Comparison of ENCODE assay signal across 26 mouse cellular contexts in genomic region chr7:65482216-65482615, GRCm38 (mm10). TPM values are rescaled to one million over a fixed set of nuclear protein-coding genes. Genes with fewer than 3 reads are reported as not detected.
DNase-seq lines count a peak whose midpoint lies in the region; ATAC-seq and TF ChIP-seq lines count a peak whose summit lies in the region.
"Had no signal": no experiment of that assay in that cellular context is flagged by ENCODE, and none has a peak within 500 bp of the region (broad histone marks: within the 10 kb centered on the region; RNA-seq: fewer than 3 reads in every experiment).

No protein-coding gene starts in this region.

- no peak overlapping the region for H3K4me3 ChIP-seq in intestine, embryonic 16.5 days (ENCODE audit: low read length)
- no peak overlapping the region for H3K4me3 ChIP-seq in intestine, embryonic 15.5 days (replicated peaks)
- H3K4me3 ChIP-seq in lung, postnatal 0 days (ENCODE audit: low read depth, low read length), result no peak overlapping the region
- no peak overlapping the region for H3K4me3 ChIP-seq in layer of hippocampus, adult 2 months
- H3K4me3 ChIP-seq: embryonic facial prominence, embryonic 12.5 days; embryonic facial prominence, embryonic 15.5 days; heart, adult 2 months; heart, embryonic 10.5 days; heart, embryonic 13.5 days had no signal

- 41% methylated on average over 2 of the region's 2 CpGs for WGBS in intestine, embryonic 16.5 days
- 46% methylated on average over 2 of the region's 2 CpGs for WGBS in intestine, embryonic 15.5 days
- 41% methylated on average over 2 of the region's 2 CpGs for WGBS in lung, postnatal 0 days

- H3K9ac ChIP-seq in intestine, embryonic 16.5 days (ENCODE audit: low read depth, low read length), result no peak overlapping the region
- H3K9ac ChIP-seq in intestine, embryonic 15.5 days, result no peak overlapping the region
- no peak overlapping the region for H3K9ac ChIP-seq in lung, postnatal 0 days (replicated peaks; ENCODE audit: low read depth)
- H3K9ac ChIP-seq: embryonic facial prominence, embryonic 12.5 days; embryonic facial prominence, embryonic 15.5 days; forebrain, postnatal 0 days; heart, embryonic 13.5 days; hindbrain, embryonic 14.5 days had no signal

- H3K36me3 ChIP-seq in intestine, embryonic 16.5 days (ENCODE audit: control insufficient read depth, insufficient read depth, low read length), result no peaks in the 10 kb centered on the region
- no peaks in the 10 kb centered on the region for H3K36me3 ChIP-seq in intestine, embryonic 15.5 days
- H3K36me3 ChIP-seq in lung, postnatal 0 days (ENCODE audit: insufficient read depth, low read length), result no peaks in the 10 kb centered on the region
- H3K36me3 ChIP-seq: embryonic facial prominence, embryonic 12.5 days; embryonic facial prominence, embryonic 15.5 days; heart, embryonic 10.5 days; heart, embryonic 13.5 days had no signal

- peak overlapping the region; percentile 31; the same call in 1 of the 2 replicates for H3K27ac ChIP-seq in intestine, embryonic 16.5 days (ENCODE audit: low read length)
- no peak overlapping the region for H3K27ac ChIP-seq in intestine, embryonic 15.5 days
- H3K27ac ChIP-seq in lung, postnatal 0 days (ENCODE audit: low read length), result no peak overlapping the region
- no peak overlapping the region for H3K27ac ChIP-seq in layer of hippocampus, adult 2 months
- H3K27ac ChIP-seq: embryonic facial prominence, embryonic 12.5 days; embryonic facial prominence, embryonic 15.5 days; heart, adult 2 months; heart, embryonic 10.5 days; heart, embryonic 13.5 days; hindbrain, embryonic 14.5 days had no signal

- H3K4me2 ChIP-seq in intestine, embryonic 16.5 days (ENCODE audit: low read depth, low read length), result no peak overlapping the region
- no peak overlapping the region for H3K4me2 ChIP-seq in intestine, embryonic 15.5 days (replicated peaks)
- no peak overlapping the region for H3K4me2 ChIP-seq in lung, postnatal 0 days (replicated peaks; ENCODE audit: low read depth, low read length)
- H3K4me2 ChIP-seq: embryonic facial prominence, embryonic 12.5 days; embryonic facial prominence, embryonic 15.5 days; heart, embryonic 13.5 days; hindbrain, embryonic 14.5 days had no signal

- peaks cover 32% of the 10 kb centered on the region for H3K4me1 ChIP-seq in intestine, embryonic 16.5 days (ENCODE audit: control insufficient read depth, insufficient read depth, low read length)
- H3K4me1 ChIP-seq in intestine, embryonic 15.5 days (replicated peaks), result peaks cover 18% of the 10 kb centered on the region
- H3K4me1 ChIP-seq in lung, postnatal 0 days (ENCODE audit: insufficient read depth, low read depth, low read length), result no peaks in the 10 kb centered on the region
- H3K4me1 ChIP-seq: embryonic facial prominence, embryonic 12.5 days had no signal

- peak; percentile 37 for DNase-seq in lung, postnatal 0 days (ENCODE audit: low spot score)
- no peak for DNase-seq in lung, postnatal 36 days
- peak; percentile 23 for DNase-seq in lung, postnatal 25 days (ENCODE audit: low spot score)
- no peak for DNase-seq in kidney, adult 18-20 months
- no peak for DNase-seq in layer of hippocampus, adult 2 months (ENCODE audit: low spot score in 2 of 2)
- no peak for DNase-seq in gastrocnemius, adult 18-20 months (ENCODE audit: low spot score)
- DNase-seq: adrenal gland, adult 2 months; adrenal gland, postnatal 14 days; cerebellum, adult 11 months; cerebellum, adult 2 months; cerebellum, adult 9-11 months; cerebellum, postnatal 25 days; forebrain, postnatal 0 days; gastrocnemius, postnatal 10 days; gastrocnemius, postnatal 36 days; heart, adult 2 months; heart, postnatal 14 days; heart, postnatal 4 days had no signal

- no peaks in the 10 kb centered on the region for H3K9me3 ChIP-seq in intestine, embryonic 16.5 days (ENCODE audit: control insufficient read depth, low read length)
- H3K9me3 ChIP-seq in intestine, embryonic 15.5 days, result no peaks in the 10 kb centered on the region
- no peaks in the 10 kb centered on the region for H3K9me3 ChIP-seq in lung, postnatal 0 days (ENCODE audit: low read length)
- H3K9me3 ChIP-seq: embryonic facial prominence, embryonic 12.5 days; embryonic facial prominence, embryonic 15.5 days; heart, embryonic 10.5 days; heart, embryonic 13.5 days had no signal

- peak; percentile 87 for TF ChIP-seq EP300 in lung, postnatal 0 days (IDR thresholded peaks at IDR 0.05)

- H3K27me3 ChIP-seq in intestine, embryonic 16.5 days (replicated peaks; ENCODE audit: control insufficient read depth, insufficient read depth, low read length), result no peaks in the 10 kb centered on the region
- no peaks in the 10 kb centered on the region for H3K27me3 ChIP-seq in intestine, embryonic 15.5 days (replicated peaks)
- H3K27me3 ChIP-seq in lung, postnatal 0 days (replicated peaks; ENCODE audit: insufficient read depth, low read length), result no peaks in the 10 kb centered on the region
- H3K27me3 ChIP-seq: embryonic facial prominence, embryonic 15.5 days; heart, embryonic 13.5 days had no signal

- TF ChIP-seq CTCF in lung, postnatal 0 days (IDR thresholded peaks at IDR 0.05), result no peak
- TF ChIP-seq CTCF in layer of hippocampus, adult 2 months (conservative IDR thresholded peaks at IDR 0.05), result no peak

- ATAC-seq in intestine, embryonic 16.5 days, result peak; percentile 23
- ATAC-seq in intestine, embryonic 15.5 days, result no peak
- peak; percentile 84 for ATAC-seq in lung, postnatal 0 days
- ATAC-seq: forebrain, embryonic 14.5 days; forebrain, postnatal 0 days had no signal

RNA-seq across cellular contexts. Expression of gene Tjp1, which starts 45.4 kb away (rescaled TPM):
- polyA plus RNA-seq in intestine, embryonic 16.5 days (2015; fragmentation: Nextera tagmentation; extraction: Ambion mirVana), result 17.4 and 19.4 TPM in 2 replicates
- polyA plus RNA-seq in intestine, embryonic 15.5 days (2015; fragmentation: Nextera tagmentation; extraction: Ambion mirVana), result 26.4 TPM in 2 replicates
- 42.0 and 52.6 TPM in 2 replicates for polyA plus RNA-seq in lung, postnatal 0 days (2015; fragmentation: Nextera tagmentation; extraction: Ambion mirVana)
- total RNA-seq in layer of hippocampus, adult 2 months (2021), result 100 to 1,000 TPM; 141 to 174 TPM
- total RNA-seq in gastrocnemius, adult 18-20 months (2021), result 10 to 100 TPM; 14.9 to 16.6 TPM

Comparison
In these comparisons a context has a peak if more than half of its experiments do, and no peak if none do; other contexts are left out.
1. DNase-seq: peak in lung, postnatal 0 days (single experiment) and lung, postnatal 25 days (single experiment); none in lung, postnatal 36 days (single experiment), kidney, adult 18-20 months (single experiment), layer of hippocampus, adult 2 months (0 of 2) and gastrocnemius, adult 18-20 months (single experiment).